Mouse (Mus musculus) heart, postnatal 0 days (tissue): ENCODE results near the gene Cabp4.

Source experiments
- CTCF ChIP-seq: IDR thresholded peaks from 2 replicates; pipeline ENCODE4 v1.5.1; 2016; ENCODE audit warnings: antibody characterized with exemption, control low read depth, low read depth
- EP300 ChIP-seq: IDR thresholded peaks from 2 replicates; pipeline ENCODE4 v1.6.1; 2016; ENCODE audit warnings: antibody characterized with exemption, low read depth

- TF ChIP-seq CTCF (no peak), EP300 (no peak)
Measured at GRCm38 (mm10) chr19:4146366-4147021, 2.7 kb upstream of the Cabp4 start.
